Mouse (Mus musculus) hindbrain, postnatal 0 days (tissue): Measurements from ENCODE around the gene Cd101. TPM values are rescaled to one million over a fixed set of nuclear protein-coding genes. Genes with fewer than 3 reads are reported as not detected.

Experiments used
- ATAC-seq: fragments of 200-750 bp; cut with Nextera tagmentation; 2 replicates; pipeline ENCODE4 v1.8.0; 2017; ENCODE audit warnings: mild to moderate bottlenecking, moderate TSS enrichment, moderate library complexity
- DNase-seq: peaks from one replicate; pipeline ENCODE4 v3.0.0-alpha.2; 2015; ENCODE audit warnings: low spot score
- H3K27ac ChIP-seq: fragments of 300-500 bp; sonication (generic); 2 replicates; pipeline ENCODE4 v1.5.1; 2014; ENCODE audit warnings: mild to moderate bottlenecking
- H3K27me3 ChIP-seq: fragments of 300-500 bp; sonication (generic); 2 replicates; pipeline ENCODE4 v1.6.1; 2014; ENCODE audit warnings: low read length, mixed read lengths; ENCODE audit not compliant: insufficient read depth
- H3K36me3 ChIP-seq: fragments of 300-500 bp; sonication (generic); 2 replicates; pipeline ENCODE4 v1.6.1; 2014; ENCODE audit warnings: low read length, mixed read lengths; ENCODE audit not compliant: insufficient read depth
- H3K4me1 ChIP-seq: fragments of 300-500 bp; sonication (generic); 2 replicates; pipeline ENCODE4 v1.6.1; 2014; ENCODE audit warnings: antibody characterized with exemption, low read length, mixed read lengths; ENCODE audit not compliant: insufficient read depth
- H3K4me2 ChIP-seq: fragments of 300-500 bp; sonication (generic); 2 replicates; pipeline ENCODE4 v1.6.1; 2014; ENCODE audit warnings: low read depth, mild to moderate bottlenecking, low read length, moderate library complexity, mixed read lengths
- H3K4me3 ChIP-seq: fragments of 300-500 bp; sonication (generic); 2 replicates; pipeline ENCODE4 v1.5.1; 2014; ENCODE audit warnings: low read length
- H3K9ac ChIP-seq: fragments of 300-500 bp; sonication (generic); replicated peaks from 2 replicates; pipeline ENCODE4 v1.6.1; 2014; ENCODE audit warnings: mild to moderate bottlenecking, low read length, moderate library complexity, mixed read lengths
- H3K9me3 ChIP-seq: fragments of 300-500 bp; sonication (generic); 2 replicates; pipeline ENCODE4 v1.6.1; 2016; ENCODE audit warnings: low read length, mixed read lengths
- CTCF ChIP-seq: IDR thresholded peaks from 2 replicates; pipeline ENCODE4 v1.5.1; 2016; ENCODE audit warnings: antibody characterized with exemption, control low read depth, low read depth
- WGBS: fragments of 180-500 bp; shearing (Covaris S2); extraction: QIAGEN DNeasy Blood & Tissue Kit; methylation state at CpG from one replicate; pipeline ENCODE4 v1.1.7; 2014; 5-methylcytosine and 5-hydroxymethylcytosine counted together
- polyA plus RNA-seq: library from polyadenylated mRNA; unstranded; fragments of >200 nt; fragmentation: Nextera tagmentation; extraction: Ambion mirVana; gene quantifications from 2 replicates; pipeline ENCODE4 v1.2.1, GENCODE M21; 2015
- total RNA-seq: library from RNA; depleted of rRNA; stranded (reverse); fragments of >200 nt; gene quantifications from 2 replicates; pipeline ENCODE4 v1.2.3, GENCODE M21; 2014; rRNA removed

The Cd101 gene
- total RNA-seq (0.36 and 0.68 TPM in 2 replicates), polyA plus RNA-seq (0.13 TPM in 1 of 2 replicates, not detected in the other)

- Histone ChIP-seq H3K36me3 (no peaks in the 10 kb centered on the region), H3K4me3 (no peak within 1 kb of the TSS), H3K27me3 (no peaks in the 10 kb centered on the region), H3K9ac (no peak within 1 kb of the TSS), H3K9me3 (no peaks in the 10 kb centered on the region), H3K27ac (no peak within 1 kb of the TSS), H3K4me1 (no peaks in the 10 kb centered on the region), H3K4me2 (no peak within 1 kb of the TSS)
- DNase-seq: no peak
- ATAC-seq: no peak
- no peak for TF ChIP-seq CTCF
- 88% methylated on average over 4 of the region's 4 CpGs for WGBS
These were observed at the start of gene Cd101 for GRCm38 (mm10) chr3:101029339-101029738. TSS of gene Cd101 (minus strand) at chr3:101029556.

DNA sequence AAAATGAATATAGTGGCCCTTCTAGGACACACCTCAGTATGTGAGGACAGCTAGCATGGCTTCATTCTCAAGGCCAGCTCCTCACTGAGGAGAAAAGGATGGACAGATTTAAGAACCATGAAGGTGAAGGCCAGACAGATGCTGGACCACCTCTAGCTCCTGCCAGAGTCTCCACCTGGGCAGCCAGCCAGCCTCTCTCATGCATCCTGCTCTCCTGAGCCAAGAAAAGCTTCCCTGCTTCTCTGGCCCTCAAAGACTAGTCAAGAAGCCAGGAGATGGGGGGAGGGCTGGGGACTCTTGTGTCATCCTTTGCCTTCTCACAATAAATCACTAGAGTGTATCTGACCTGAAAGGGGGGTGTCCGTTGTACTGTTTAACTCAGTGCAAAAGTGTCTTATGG is 49.0 kb upstream of the Cd101 start:
- Histone ChIP-seq H3K27ac (no peak overlapping the region), H3K4me1 (0 out of 2 replicates have a peak, but pooled peaks cover 6% of the 10 kb centered on the region), H3K4me3 (no peak overlapping the region), H3K36me3 (no peaks in the 10 kb centered on the region; the same call in 1 of the 2 replicates), H3K9me3 (no peaks in the 10 kb centered on the region), H3K9ac (no peak overlapping the region), H3K27me3 (no peaks in the 10 kb centered on the region), H3K4me2 (no peak overlapping the region)
- DNase-seq (peak; percentile 53), ATAC-seq (0 out of 2 replicates have a peak, but pooled peaks have one; percentile 47)
- no peak for TF ChIP-seq CTCF
- 58% methylated on average over 1 of the region's 1 CpGs for WGBS

DNA sequence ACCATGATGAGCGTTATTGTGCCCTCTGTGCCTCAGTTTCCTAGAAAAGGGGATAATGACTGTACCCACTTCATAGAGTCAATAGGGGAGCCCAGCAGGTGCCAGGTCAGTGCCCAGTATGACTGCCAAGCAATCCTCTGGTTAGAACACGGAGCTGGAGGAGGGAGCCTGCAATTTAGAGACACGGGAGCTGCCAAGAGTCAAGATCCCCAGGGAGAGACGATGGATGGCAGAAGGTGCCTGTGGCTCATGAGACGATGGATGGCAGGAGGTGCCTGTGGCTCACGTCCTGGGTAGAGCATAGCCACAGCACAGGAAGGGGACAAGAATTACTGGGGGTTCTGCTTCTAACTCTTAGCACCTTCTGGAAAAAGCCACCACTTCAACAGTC is 48.3 kb upstream of the Cd101 start:
- no peak for DNase-seq
- H3K4me3 ChIP-seq: no peak overlapping the region
- WGBS: 59% methylated on average over 6 of the region's 6 CpGs
- no peaks in the 10 kb centered on the region for H3K9me3 ChIP-seq
- no peak overlapping the region for H3K9ac ChIP-seq
- no peaks in the 10 kb centered on the region for H3K27me3 ChIP-seq
- TF ChIP-seq CTCF: no peak
- 0 out of 2 replicates have a peak, but pooled peaks cover 6% of the 10 kb centered on the region for H3K4me1 ChIP-seq
- no peak overlapping the region for H3K27ac ChIP-seq
- H3K36me3 ChIP-seq: no peaks in the 10 kb centered on the region; the same call in 1 of the 2 replicates
- no peak overlapping the region for H3K4me2 ChIP-seq
- ATAC-seq: no peak

DNA sequence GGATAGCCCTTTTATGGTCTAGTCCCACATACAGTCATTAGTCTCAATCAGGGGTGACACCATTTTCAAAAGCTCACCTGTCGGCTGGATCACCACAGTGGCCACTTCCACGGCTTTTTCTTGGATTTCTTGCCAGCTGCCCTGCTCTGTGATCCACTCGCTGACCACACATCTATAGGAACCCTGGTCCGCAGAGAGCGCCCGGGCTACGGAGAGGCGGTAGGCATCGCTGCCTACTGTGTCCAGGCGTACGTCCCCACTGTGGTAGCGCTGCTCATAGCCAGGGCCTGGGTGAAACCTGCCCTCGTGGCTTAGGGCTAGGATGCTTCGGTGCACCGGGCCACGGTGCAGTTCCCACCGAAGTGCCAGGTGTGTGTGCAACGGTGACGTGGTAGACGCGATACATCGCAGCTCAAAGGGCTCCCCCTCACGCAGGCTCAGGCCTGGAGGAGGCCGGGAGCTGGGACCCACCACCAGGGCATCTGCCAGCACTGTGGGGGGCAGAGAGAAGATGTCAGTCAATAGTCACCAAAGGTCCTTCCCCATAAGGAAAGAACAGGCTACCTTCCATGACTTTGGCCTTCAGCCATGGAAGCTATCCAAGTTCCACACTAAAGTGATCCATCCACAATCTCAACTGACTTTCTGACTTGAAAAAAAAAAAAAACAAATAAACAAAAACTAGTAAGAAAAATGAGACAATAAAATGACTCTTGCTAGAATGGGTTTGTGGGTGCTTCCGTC is 47.8 kb upstream of the Cd101 start:
- no peak for TF ChIP-seq CTCF
- DNase-seq (no peak), ATAC-seq (no peak)
- H3K27ac ChIP-seq: no peak overlapping the region
- H3K4me2 ChIP-seq: no peak overlapping the region
- no peak overlapping the region for H3K9ac ChIP-seq
- H3K4me3 ChIP-seq: no peak overlapping the region
- H3K27me3 ChIP-seq: no peaks in the 10 kb centered on the region
- H3K36me3 ChIP-seq: no peaks in the 10 kb centered on the region; the same call in 1 of the 2 replicates
- 83% methylated on average over 25 of the region's 25 CpGs for WGBS
- H3K9me3 ChIP-seq: no peaks in the 10 kb centered on the region
- 0 out of 2 replicates have a peak, but pooled peaks cover 7% of the 10 kb centered on the region for H3K4me1 ChIP-seq

GRCm38 (mm10) chr3:101075866-101076265 is 46.5 kb upstream of the Cd101 start:
- H3K4me2 ChIP-seq: no peak overlapping the region
- H3K27ac ChIP-seq: no peak overlapping the region
- no peaks in the 10 kb centered on the region; the same call in 1 of the 2 replicates for H3K36me3 ChIP-seq
- no peaks in the 10 kb centered on the region for H3K9me3 ChIP-seq
- H3K27me3 ChIP-seq: no peaks in the 10 kb centered on the region
- DNase-seq: no peak
- H3K9ac ChIP-seq: no peak overlapping the region
- 65% methylated on average over 3 of the region's 3 CpGs for WGBS
- ATAC-seq: no peak
- H3K4me3 ChIP-seq: no peak overlapping the region
- no peak for TF ChIP-seq CTCF
- H3K4me1 ChIP-seq: 0 out of 2 replicates have a peak, but pooled peaks cover 10% of the 10 kb centered on the region

DNA sequence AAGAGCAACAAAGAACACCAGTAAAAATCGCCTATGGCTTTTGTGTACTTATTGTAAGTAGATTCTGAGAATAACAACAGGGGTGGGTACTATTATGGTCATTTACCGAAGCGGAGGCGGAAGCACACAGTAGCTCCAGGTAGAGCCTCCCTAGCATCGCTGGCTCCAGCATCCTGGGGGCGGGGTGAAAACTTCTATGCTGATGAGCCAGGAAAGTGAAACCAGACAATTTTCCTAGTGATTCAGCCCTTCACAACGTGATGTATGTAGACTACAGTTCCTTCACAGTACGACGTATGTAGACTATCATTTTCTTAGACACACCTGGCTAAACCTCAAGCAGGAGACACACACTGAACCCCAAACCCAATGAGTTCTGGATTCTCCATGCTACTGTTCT is 44.0 kb upstream of the Cd101 start:
- DNase-seq (no peak), ATAC-seq (no peak)
- H3K4me2 ChIP-seq: no peak overlapping the region
- peaks cover 13% of the 10 kb centered on the region for H3K4me1 ChIP-seq
- no peak for TF ChIP-seq CTCF
- no peaks in the 10 kb centered on the region for H3K9me3 ChIP-seq
- H3K9ac ChIP-seq: no peak overlapping the region
- no peaks in the 10 kb centered on the region for H3K27me3 ChIP-seq
- H3K4me3 ChIP-seq: no peak overlapping the region
- 85% methylated on average over 9 of the region's 9 CpGs for WGBS
- H3K36me3 ChIP-seq: no peaks in the 10 kb centered on the region; the same call in 1 of the 2 replicates
- H3K27ac ChIP-seq: no peak overlapping the region
